Comparison of ENCODE assay signal across 7 mouse cellular contexts in the genomic region with DNA sequence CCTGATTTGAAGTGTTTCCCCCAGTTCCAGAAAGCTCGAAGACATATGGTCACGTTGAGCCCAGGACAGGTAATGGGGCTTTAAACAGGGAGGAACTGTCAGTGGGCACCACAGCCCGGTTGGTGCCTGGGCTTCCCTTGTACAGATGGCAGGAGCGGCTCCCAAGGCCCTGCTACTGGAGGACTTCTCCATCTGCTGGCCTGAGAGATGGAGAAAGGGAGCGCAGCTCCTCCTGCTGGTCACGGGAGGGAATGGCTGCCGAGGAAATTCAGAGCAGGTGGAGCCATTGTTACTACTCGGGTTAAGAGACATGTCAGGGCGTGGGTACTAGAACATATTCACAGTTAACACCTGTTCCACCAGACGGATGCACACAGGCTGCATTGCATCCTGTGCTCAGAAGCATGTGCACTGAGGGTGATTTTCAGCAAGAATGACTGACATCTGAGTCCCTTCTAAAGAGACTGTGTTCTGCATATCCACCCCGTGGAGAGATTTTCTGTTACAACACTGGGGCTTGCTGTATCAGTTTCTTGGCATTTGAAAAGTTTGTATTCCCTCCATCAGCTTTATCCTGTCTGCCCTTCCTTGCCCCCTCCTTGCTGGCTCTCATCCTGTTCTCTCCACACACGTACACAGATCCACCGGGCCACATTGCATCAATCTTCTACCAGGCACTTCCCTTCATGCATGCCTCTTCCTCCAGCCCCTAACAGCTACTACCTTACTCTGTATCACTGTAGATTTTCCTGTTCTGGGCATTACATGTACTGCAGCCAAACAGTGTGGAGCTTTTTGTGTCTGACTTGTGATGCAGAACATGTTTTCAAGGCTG. TPM values are rescaled to one million over a fixed set of nuclear protein-coding genes. Genes with fewer than 3 reads are reported as not detected.
A peak's percentile ranks its signal among the peaks of the same experiment; 100 is the strongest.
DNase-seq lines count a peak whose midpoint lies in the region; ATAC-seq and TF ChIP-seq lines count a peak whose summit lies in the region.

No protein-coding gene starts in this region.

- H3K4me2 ChIP-seq in intestine, embryonic 16.5 days (ENCODE audit: low read depth, low read length) = no peak overlapping the region
- H3K4me2 ChIP-seq in midbrain, embryonic 11.5 days = no peak overlapping the region

- peak; percentile 85 for DNase-seq in adipocyte (ENCODE audit: low spot score)
- peak; percentile 71 for DNase-seq in gastrocnemius, postnatal 14 days
- peak; percentile 75 to 89 for DNase-seq in left cerebral cortex, postnatal 25 days (ENCODE audit: low spot score in 2 of 2)
- peak; percentile 98 for DNase-seq in midbrain, embryonic 11.5 days (ENCODE audit: low spot score, missing footprints)
- DNase-seq in skeletal muscle tissue, adult 2 months (ENCODE audit: low read depth, low spot score) = peak; percentile 67

- H3K9ac ChIP-seq in intestine, embryonic 16.5 days (ENCODE audit: low read depth, low read length) = no peak overlapping the region
- H3K9ac ChIP-seq in midbrain, embryonic 11.5 days (ENCODE audit: low read length) = no peak overlapping the region

- H3K27me3 ChIP-seq in intestine, embryonic 16.5 days (replicated peaks; ENCODE audit: control insufficient read depth, insufficient read depth, low read length) = no peaks in the 10 kb centered on the region
- no peaks in the 10 kb centered on the region for H3K27me3 ChIP-seq in midbrain, embryonic 11.5 days (ENCODE audit: control insufficient read depth, insufficient read depth, low read length)

- TF ChIP-seq CTCF in cortical plate, adult 2 months (IDR thresholded peaks at IDR 0.05; ENCODE audit: extremely low read depth, insufficient read depth, low read length) = peak; percentile 97

- H3K27ac ChIP-seq in cortical plate, adult 2 months (ENCODE audit: insufficient read depth, low read length) = no peak overlapping the region
- H3K27ac ChIP-seq in intestine, embryonic 16.5 days (ENCODE audit: low read length) = no peak overlapping the region
- H3K27ac ChIP-seq in midbrain, embryonic 11.5 days (ENCODE audit: low read depth, low read length) = no peak overlapping the region

- intact Hi-C loops in gastrocnemius, postnatal 14 days (cut with DNase I; ENCODE audit: low total_unique reads) = loop anchor here (2.0 kb wide), 1 partner anchor 83 kb away; no protein-coding TSS in a partner anchor
- intact Hi-C loops in left cerebral cortex, postnatal 25 days (cut with DNase I) = loop anchor here (1.0 to 5.0 kb wide), 4 partner anchors 50 to 495 kb away; partner anchors contain the start of genes Dirc2 and Sema5b

- H3K4me3 ChIP-seq in cortical plate, adult 2 months (ENCODE audit: insufficient read depth, low read length) = no peak overlapping the region
- no peak overlapping the region for H3K4me3 ChIP-seq in intestine, embryonic 16.5 days (ENCODE audit: low read length)
- H3K4me3 ChIP-seq in midbrain, embryonic 11.5 days (ENCODE audit: low read depth, low read length) = no peak overlapping the region

- TF ChIP-seq POLR2A in cortical plate, adult 2 months (IDR thresholded peaks at IDR 0.05; ENCODE audit: extremely low read depth, insufficient read depth, low read length) = no peak

- no peaks in the 10 kb centered on the region for H3K36me3 ChIP-seq in intestine, embryonic 16.5 days (ENCODE audit: control insufficient read depth, insufficient read depth, low read length)
- H3K36me3 ChIP-seq in midbrain, embryonic 11.5 days (ENCODE audit: control insufficient read depth, insufficient read depth, low read length) = no peaks in the 10 kb centered on the region

- no peaks in the 10 kb centered on the region for H3K4me1 ChIP-seq in cortical plate, adult 2 months (ENCODE audit: control insufficient read depth, insufficient read depth, low read length)
- H3K4me1 ChIP-seq in intestine, embryonic 16.5 days (ENCODE audit: control insufficient read depth, insufficient read depth, low read length) = 0 out of 2 replicates have a peak, but pooled peaks cover 3% of the 10 kb centered on the region
- no peaks in the 10 kb centered on the region for H3K4me1 ChIP-seq in midbrain, embryonic 11.5 days (ENCODE audit: control insufficient read depth, insufficient read depth, low read length)

- peak; percentile 57 for ATAC-seq in intestine, embryonic 16.5 days
- peak; percentile 81 for ATAC-seq in midbrain, embryonic 11.5 days (ENCODE audit: low FRiP score)

- no peaks in the 10 kb centered on the region for H3K9me3 ChIP-seq in intestine, embryonic 16.5 days (ENCODE audit: control insufficient read depth, low read length)
- no peaks in the 10 kb centered on the region for H3K9me3 ChIP-seq in midbrain, embryonic 11.5 days (ENCODE audit: control insufficient read depth, low read length)

- WGBS in intestine, embryonic 16.5 days = 37% methylated on average over 13 of the region's 13 CpGs
- whole genome bisulfite sequencing in midbrain, embryonic 11.5 days = 40% methylated on average over 13 of the region's 13 CpGs

RNA-seq across cellular contexts. Expression of gene Hspbap1, which starts 47.3 kb away (rescaled TPM):
- polyA plus RNA-seq in cortical plate, adult 2 months (2012; rRNA removed) = 6.4 TPM in 2 replicates
- 1 to 10 TPM; 2.0 to 2.6 TPM for total RNA-seq in gastrocnemius, postnatal 14 days (2021)
- polyA plus RNA-seq in intestine, embryonic 16.5 days (2015; fragmentation: Nextera tagmentation; extraction: Ambion mirVana) = 14.6 and 15.9 TPM in 2 replicates
- total RNA-seq in left cerebral cortex, postnatal 25 days (2021) = 1 to 10 TPM; 6.0 to 6.1 TPM
- 21.5 and 22.7 TPM in 2 replicates for polyA plus RNA-seq in midbrain, embryonic 11.5 days (2014; fragmentation: Nextera tagmentation; extraction: Ambion mirVana)

RNA-seq across cellular contexts. Expression of gene Dirc2, which starts 48.3 kb away (rescaled TPM):
- 56.2 and 61.1 TPM in 2 replicates for polyA plus RNA-seq in cortical plate, adult 2 months (2012; rRNA removed)
- 10 to 100 TPM; 37.5 to 49.7 TPM for total RNA-seq in gastrocnemius, postnatal 14 days (2021)
- 7.8 and 11.8 TPM in 2 replicates for polyA plus RNA-seq in intestine, embryonic 16.5 days (2015; fragmentation: Nextera tagmentation; extraction: Ambion mirVana)
- 10 to 100 TPM; 67.7 to 72.7 TPM for total RNA-seq in left cerebral cortex, postnatal 25 days (2021)
- polyA plus RNA-seq in midbrain, embryonic 11.5 days (2014; fragmentation: Nextera tagmentation; extraction: Ambion mirVana) = 17.5 and 19.3 TPM in 2 replicates

RNA-seq across cellular contexts. Expression of gene Parp14, which starts 53.9 kb away (rescaled TPM):
- polyA plus RNA-seq in cortical plate, adult 2 months (2012; rRNA removed) = 1.4 and 1.8 TPM in 2 replicates
- total RNA-seq in gastrocnemius, postnatal 14 days (2021) = 1 to 10 TPM; 3.0 to 3.3 TPM
- 2.2 TPM in 2 replicates for polyA plus RNA-seq in intestine, embryonic 16.5 days (2015; fragmentation: Nextera tagmentation; extraction: Ambion mirVana)
- 1 to 10 TPM; 1.1 to 1.4 TPM for total RNA-seq in left cerebral cortex, postnatal 25 days (2021)
- polyA plus RNA-seq in midbrain, embryonic 11.5 days (2014; fragmentation: Nextera tagmentation; extraction: Ambion mirVana) = 0.33 and 0.37 TPM in 2 replicates
